In the genomic region with DNA sequence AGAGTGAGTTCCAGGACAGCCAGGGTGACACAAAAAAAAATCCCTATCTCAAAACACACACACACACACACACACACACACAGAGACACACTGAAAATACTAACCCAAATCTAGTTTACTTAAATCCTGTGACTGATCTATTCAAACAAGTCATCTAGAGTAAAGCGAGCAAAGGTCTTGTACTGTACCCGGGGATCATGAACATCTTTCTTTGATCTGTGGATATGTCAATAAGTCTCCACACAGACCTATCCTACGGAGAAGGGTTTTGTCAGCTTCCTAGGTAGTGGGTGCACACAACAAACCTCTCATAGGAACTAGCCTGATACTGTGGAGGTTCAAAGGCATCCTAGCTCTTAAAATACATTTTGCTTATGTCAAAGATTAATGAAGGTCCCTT, we compare ENCODE assay signal across 20 mouse cellular contexts.
"Had no signal": no experiment of that assay in that cellular context is flagged by ENCODE, and none has a peak within 500 bp of the region (broad histone marks: within the 10 kb centered on the region; RNA-seq: fewer than 3 reads in every experiment).

No protein-coding gene starts in this region.

- H3K4me3 ChIP-seq: lung, embryonic 15.5 days; megakaryocyte, embryonic 14.5 days; midbrain, embryonic 13.5 days; midbrain, embryonic 15.5 days; neural tube, embryonic 13.5 days; neural tube, embryonic 15.5 days had no signal

- H3K4me2 ChIP-seq: lung, embryonic 15.5 days; midbrain, embryonic 11.5 days; midbrain, embryonic 13.5 days; midbrain, embryonic 15.5 days; neural tube, embryonic 13.5 days; neural tube, embryonic 15.5 days had no signal

- H3K4me1 ChIP-seq: lung, embryonic 15.5 days; megakaryocyte, embryonic 14.5 days had no signal

- DNase-seq: lung, adult 2 months; lung, postnatal 14 days; lung, postnatal 36 days; retina, postnatal 1 day; right cerebral cortex, adult 18-20 months; right cerebral cortex, postnatal 25 days; right cerebral cortex, postnatal 4 days; spleen, adult 18-20 months; thymus, adult 18-20 months; thymus, postnatal 14 days; thymus, postnatal 36 days had no signal

- ATAC-seq: lung, postnatal 0 days; midbrain, embryonic 13.5 days; midbrain, embryonic 15.5 days had no signal

- H3K9ac ChIP-seq: lung, embryonic 15.5 days; midbrain, embryonic 13.5 days; midbrain, embryonic 15.5 days; neural tube, embryonic 13.5 days; neural tube, embryonic 15.5 days had no signal

- H3K36me3 ChIP-seq: lung, embryonic 15.5 days; midbrain, embryonic 13.5 days; midbrain, embryonic 15.5 days; neural tube, embryonic 15.5 days had no signal

- H3K27me3 ChIP-seq: lung, embryonic 15.5 days; megakaryocyte, embryonic 14.5 days; midbrain, embryonic 13.5 days; midbrain, embryonic 15.5 days; neural tube, embryonic 13.5 days; neural tube, embryonic 15.5 days had no signal

- H3K9me3 ChIP-seq: lung, embryonic 15.5 days; midbrain, embryonic 13.5 days; midbrain, embryonic 15.5 days; neural tube, embryonic 13.5 days; neural tube, embryonic 15.5 days had no signal

- H3K27ac ChIP-seq: lung, embryonic 15.5 days; macrophage; midbrain, embryonic 13.5 days; midbrain, embryonic 15.5 days; neural tube, embryonic 13.5 days; neural tube, embryonic 15.5 days had no signal
